Mouse (Mus musculus): ENCODE data around the gene BC048562.

BC048562 gene

DNA sequence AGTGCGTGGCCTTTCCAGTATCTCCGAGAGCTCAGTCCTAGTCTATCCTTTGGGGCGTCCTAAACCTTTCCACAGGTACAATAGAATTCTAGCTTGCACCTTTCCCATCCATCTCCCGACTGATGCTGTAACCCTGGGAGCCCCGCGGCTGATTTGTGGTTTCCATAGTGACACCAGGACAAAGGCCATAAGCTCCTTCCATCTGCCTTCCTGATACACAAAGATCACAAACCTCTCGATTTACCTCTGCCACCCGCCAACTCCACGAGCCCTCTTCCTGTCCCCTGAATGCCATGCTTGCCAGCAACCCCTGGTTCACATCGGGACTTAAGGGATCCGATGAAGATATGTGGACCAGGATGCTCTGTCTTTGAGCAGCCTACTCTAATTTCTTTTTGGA lies 43.0 kb downstream of the BC048562 start:
- DNase-seq (ENCODE audit: low spot score in 2 of 2): no peak

DNA sequence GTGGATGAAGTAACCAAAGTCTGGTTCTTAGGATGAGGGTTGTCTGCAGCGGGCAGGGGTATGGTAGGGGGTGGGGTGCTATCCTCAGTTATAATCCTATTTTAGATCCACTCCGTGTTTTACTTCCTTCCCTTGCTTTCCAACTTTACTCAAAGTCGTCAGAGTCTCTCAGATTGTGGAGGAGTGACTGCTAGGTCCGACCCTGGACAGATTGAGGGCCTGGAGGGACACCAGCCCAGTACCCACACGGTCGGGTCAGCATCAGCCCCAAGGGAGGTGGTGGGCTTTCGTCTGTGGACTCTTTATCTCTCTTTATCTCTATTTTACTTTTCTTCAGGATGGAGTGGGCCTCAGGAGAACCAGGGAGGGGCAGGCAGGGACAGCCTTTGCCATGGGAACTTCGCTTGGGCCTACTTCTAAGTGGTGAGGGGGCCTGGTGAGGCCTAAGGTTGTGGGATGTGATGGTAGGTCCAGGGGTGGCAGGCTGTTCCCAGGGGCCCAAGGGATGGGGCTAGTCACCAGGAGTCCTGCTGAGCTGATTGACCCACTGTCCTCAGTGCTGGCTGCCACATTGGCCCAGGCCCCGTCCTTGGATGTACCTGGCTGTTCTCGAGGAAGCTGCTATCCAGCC lies 43.6 kb downstream of the BC048562 start, which contains the start of gene Lamb2:
Gene Lamb2, plus strand, starts transcription at position 16 of the 631 bp plus-strand sequence.
- no peak for DNase-seq (ENCODE audit: low spot score in 2 of 2)

DNA sequence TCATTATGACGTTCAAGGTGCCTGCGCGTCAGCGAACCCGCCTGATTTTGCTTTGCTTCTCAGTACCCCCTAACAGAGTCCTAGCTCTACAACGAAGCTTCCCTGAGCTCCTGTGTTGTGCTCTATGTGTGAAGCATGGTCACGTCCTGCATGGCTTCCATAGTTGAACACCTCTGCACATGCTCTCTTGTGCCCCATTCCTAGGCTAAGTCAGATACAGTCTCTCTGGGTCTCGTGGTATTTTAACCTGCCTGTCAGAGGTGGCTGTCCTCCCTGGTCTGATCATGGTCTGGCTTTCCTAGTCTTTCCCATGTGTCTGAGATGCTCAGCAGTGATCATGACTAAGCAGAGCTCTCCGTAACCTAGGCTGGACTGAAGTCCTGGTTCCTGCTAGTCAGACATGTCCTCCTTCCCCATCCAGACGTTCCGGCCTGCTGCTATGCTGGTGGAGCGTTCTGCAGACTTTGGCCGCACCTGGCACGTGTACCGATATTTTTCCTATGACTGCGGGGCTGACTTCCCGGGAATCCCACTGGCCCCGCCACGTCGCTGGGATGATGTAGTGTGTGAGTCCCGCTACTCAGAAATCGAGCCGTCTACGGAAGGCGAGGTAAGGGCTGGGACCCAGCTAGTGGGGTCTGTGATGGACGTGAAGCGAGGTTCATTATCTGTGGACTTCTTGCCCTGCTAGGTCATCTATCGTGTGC lies 44.7 kb downstream of the BC048562 start:
- DNase-seq (ENCODE audit: low spot score in 2 of 2): no peak

DNA sequence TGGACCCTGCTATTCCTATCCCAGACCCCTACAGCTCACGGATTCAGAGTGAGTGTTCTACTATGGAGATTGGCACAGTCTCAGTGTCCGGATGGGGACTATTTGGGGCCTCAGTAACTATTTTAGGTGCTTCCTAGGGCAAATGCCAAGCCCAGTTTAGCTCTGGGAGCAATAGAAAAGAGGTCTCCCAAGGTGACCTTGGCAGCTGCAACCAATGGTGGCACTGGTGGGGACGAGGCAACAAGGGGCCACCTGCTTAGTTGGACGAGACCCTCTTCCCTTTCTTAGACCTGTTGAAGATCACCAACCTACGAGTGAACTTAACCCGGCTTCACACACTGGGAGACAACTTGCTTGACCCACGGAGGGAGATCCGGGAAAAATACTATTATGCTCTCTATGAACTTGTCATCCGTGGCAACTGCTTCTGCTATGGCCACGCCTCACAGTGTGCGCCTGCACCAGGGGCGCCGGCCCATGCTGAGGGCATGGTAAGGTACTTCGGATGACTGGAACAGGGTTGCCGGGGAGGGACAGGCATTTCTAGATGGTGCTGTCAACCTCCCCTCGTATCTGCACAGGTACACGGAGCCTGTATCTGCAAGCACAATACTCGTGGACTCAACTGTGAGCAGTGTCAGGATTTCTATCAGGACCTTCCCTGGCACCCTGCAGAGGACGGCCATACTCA lies 45.4 kb downstream of the BC048562 start:
- DNase-seq (ENCODE audit: low spot score in 2 of 2): no peak

DNA sequence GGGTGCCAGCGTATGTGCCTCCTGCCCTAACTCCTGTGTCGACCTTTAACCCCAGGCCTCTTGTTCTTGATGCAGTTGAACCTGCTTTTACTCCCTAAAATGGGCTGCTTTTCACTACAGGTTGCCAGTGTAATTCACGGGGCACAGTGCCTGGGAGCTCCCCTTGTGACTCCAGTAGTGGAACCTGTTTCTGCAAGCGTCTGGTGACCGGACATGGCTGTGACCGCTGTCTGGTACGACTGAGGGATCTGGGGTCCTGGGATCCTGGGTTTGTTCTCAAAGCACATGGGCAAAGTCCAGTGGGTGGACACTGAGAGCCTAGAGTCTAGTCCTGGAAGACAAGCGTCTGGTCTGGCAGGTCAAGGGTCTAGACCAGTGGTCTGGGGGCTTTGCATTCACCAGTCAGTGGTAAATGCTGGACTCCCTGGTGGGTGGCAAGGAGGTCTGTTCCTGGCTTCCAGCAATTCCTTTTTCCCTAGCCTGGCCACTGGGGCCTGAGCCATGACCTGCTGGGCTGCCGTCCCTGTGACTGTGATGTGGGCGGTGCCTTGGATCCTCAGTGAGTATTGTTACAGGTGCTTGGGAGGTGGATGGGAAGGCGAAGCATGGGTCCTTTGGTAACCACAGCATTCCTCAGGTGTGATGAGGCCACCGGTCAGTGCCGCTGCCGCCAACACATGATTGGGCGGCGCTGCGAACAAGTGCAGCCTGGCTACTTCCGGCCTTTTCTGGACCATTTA lies 46.9 kb downstream of the BC048562 start:
- DNase-seq (ENCODE audit: low spot score in 2 of 2): no peak

DNA sequence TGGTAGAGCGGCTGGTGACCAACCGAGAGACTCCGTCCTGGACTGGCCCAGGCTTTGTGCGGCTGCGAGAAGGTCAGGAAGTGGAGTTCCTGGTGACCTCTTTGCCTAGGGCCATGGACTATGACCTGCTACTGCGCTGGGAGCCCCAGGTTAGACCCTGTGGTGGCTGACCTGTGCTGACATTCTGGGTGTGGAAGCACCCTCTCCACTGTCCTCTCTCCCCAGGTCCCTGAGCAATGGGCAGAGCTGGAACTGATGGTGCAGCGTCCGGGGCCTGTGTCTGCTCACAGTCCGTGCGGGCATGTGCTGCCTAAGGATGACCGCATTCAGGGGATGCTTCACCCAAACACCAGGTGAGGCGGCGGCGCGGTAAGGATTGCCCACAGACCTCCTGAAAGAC lies 47.7 kb downstream of the BC048562 start:
- DNase-seq (ENCODE audit: low spot score in 2 of 2): no peak

DNA sequence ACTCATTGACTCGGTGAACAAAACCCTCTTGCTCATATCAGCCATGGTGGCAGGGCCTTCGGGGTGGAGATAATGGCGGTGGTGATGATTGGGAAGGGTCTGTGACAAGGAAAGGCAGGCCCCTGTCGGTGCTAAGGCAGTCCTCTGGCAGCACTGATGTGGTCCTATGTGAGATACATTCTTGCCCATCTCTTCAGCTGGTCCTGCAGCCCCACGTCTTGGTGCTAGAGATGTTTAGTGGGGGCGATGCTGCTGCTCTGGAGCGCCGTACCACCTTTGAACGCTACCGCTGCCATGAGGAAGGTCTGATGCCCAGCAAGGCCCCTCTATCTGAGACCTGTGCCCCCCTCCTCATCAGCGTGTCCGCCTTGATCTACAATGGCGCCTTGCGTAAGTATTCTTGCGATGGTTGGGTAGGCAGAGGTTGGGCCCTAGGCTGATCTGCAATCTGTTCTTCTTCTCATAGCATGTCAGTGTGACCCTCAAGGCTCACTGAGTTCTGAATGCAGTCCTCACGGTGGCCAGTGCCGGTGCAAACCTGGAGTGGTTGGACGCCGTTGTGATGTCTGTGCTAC lies 49.1 kb downstream of the BC048562 start:
- DNase-seq (ENCODE audit: low spot score in 2 of 2): no peak

DNA sequence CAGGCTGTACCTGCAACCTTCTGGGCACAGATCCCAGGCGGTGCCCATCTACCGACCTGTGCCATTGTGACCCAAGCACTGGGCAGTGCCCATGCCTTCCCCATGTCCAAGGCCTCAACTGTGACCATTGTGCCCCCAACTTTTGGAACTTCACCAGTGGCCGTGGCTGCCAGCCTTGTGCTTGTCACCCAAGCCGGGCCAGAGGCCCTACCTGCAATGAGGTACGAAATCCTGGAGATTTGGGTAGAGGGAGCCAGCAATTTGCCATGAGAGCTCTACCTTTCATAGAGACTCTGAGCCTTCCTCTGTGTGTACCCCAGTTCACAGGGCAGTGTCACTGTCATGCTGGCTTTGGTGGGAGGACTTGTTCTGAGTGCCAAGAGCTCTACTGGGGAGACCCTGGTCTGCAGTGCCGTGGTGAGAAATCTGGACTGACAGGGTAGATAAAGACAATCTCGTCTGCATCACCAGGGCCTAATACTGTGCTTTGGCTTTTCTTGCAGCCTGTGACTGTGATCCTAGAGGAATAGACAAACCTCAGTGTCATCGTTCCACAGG lies 50.8 kb downstream of the BC048562 start:
- no peak for DNase-seq (ENCODE audit: low spot score in 2 of 2)

DNA sequence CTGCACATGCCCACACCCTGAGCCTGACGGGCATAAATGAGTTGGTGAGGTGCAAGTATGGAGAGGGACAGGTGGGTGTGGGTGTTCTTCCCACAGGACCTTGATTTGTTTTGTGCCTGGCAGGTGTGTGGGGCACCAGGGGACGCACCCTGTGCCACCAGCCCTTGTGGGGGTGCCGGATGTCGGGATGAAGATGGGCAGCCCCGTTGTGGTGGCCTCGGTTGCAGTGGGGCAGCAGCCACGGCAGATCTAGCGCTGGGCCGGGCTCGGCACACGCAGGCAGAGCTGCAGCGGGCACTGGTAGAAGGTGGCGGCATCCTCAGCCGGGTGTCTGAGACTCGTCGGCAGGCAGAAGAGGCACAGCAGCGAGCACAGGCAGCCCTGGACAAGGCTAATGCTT lies 52.1 kb downstream of the BC048562 start:
- DNase-seq (ENCODE audit: low spot score in 2 of 2): no peak

DNA sequence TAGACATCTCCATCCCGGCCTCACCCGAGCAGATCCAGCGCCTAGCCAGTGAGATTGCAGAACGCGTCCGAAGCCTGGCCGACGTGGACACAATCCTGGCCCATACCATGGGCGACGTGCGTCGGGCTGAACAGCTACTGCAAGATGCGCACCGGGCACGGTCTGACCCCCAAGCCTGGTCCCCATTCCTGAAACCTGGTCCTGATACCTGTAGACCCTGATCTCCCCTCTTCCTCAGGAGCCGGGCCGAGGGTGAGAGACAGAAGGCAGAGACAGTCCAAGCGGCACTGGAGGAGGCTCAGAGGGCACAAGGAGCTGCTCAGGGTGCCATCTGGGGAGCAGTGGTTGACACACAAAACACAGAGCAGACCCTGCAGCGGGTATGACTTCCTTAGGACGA lies 52.9 kb downstream of the BC048562 start:
- no peak for DNase-seq (ENCODE audit: low spot score in 2 of 2)

DNA sequence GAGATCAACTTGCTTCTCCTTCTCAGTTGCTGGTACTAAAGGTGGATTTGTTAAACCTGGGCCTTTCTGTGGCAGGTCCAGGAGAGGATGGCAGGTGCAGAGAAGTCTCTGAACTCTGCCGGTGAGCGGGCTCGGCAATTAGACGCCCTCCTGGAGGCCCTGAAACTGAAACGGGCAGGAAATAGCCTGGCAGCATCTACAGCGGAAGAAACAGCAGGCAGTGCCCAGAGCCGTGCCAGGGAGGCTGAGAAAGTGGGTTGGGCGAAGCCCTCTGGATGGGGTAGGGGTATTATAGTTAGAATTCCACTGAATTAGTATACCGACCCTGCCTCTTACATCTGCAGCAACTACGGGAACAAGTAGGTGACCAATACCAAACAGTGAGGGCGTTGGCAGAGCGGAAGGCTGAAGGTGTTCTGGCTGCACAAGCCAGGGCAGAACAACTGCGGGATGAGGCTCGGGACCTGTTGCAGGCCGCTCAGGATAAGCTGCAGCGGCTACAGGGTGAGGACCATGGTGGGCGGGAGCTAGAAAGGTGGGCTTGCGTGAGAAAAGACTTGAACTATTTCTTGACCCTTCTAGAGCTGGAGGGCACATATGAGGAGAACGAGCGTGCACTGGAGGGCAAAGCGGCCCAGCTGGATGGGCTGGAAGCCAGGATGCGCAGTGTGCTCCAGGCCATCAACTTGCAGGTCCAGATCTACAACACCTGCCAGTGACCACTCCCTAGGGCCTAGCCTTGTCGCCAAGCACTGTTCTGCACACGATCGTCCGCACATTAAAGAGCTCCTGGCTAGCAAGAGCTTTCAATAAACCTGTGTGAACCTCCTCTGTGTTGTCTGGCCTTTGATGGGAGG lies 53.6 kb downstream of the BC048562 start:
- no peak for DNase-seq (ENCODE audit: low spot score in 2 of 2)

DNA sequence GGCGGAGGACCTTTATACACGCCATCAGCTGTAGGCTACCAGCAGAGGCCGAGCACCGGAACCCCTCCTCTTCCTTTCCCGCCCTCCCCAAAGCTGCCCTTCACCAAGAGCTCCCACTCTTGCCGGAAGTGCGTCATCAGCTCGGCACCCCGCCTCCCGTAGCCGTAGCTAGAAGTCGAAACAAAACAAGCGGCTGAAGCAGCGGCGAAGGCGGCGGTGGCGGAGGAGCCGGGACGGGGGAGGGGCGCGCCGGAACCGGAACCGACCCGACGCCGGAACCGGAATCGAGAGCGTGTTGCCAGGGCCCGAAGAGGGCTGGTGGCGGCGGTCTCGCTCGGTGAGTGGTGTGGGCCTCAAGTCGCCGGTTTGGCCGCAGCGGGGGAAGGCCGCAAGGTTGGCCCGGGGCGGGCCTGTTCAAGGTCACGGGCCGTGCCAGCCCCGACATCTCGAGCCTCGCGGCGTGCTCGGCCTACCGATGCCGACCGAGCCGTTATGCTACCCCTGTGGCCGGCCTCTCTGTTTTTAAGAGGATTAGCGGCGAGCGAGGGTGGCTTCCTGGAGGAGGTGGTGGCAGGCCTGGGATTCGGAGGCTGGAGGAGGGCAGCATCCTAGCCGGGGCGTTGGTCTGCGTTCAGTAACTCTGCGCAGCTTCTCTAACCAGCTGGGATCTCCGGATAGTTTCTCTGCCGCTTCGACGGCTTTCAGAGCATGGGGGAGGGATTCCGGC lies 54.4 kb downstream of the BC048562 start, which contains the start of gene Usp19:
Gene Usp19, plus strand, starts transcription at position 44 of the 727 bp plus-strand sequence.
- peak; percentile 96 to 97 for DNase-seq (ENCODE audit: low spot score in 2 of 2)

DNA sequence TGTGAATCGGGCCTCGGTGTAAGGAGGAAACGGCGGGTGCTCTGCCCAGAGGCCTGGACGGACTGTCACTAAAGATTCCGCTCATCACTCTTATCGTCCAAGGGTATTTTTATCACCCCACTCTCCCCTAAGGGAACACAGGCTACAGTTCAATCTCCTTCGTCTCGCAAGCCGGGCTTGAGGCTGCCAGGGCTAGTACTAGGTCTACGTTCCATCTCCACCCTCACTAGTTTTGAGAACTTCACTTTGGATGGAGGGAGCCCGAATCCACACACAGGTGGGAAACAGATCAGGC lies 55.0 kb downstream of the BC048562 start:
- DNase-seq (ENCODE audit: low spot score in 2 of 2): no peak

DNA sequence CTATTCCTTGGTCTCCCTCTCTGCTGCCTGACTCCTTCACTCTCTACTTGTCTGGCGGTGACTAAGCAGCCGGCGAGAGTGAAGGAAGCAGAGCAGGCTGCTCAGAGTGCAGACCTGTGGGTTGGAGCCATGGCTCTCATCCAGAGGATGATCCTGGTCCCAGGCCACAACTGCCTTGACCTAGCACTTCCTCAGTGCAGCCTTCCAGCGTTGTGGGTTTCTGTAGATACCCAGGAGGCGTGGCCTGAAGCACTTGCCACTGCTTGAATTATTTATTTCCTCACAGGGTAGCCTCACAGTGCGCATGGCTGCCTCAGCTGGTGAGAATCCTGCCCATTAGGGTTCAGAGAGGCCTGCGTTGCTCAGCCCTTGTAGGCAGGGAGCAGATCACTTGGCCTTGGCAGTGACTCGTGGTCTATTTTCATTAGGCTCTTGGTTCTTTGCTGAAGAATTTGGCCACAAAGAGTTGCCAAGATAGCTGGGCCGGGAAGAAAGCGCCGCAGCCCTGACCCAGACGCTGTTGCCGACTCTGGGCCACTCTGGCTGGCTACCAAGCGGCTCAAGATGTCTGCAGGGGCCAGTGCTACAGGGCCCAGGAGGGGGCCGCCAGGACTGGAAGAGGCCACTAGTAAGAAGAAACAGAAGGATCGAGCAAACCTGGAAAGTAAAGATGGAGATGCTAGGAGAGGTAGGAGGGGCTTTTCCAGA lies 55.9 kb downstream of the BC048562 start:
- DNase-seq (ENCODE audit: low spot score in 2 of 2): peak in 1 of 2 experiments; percentile 37

DNA sequence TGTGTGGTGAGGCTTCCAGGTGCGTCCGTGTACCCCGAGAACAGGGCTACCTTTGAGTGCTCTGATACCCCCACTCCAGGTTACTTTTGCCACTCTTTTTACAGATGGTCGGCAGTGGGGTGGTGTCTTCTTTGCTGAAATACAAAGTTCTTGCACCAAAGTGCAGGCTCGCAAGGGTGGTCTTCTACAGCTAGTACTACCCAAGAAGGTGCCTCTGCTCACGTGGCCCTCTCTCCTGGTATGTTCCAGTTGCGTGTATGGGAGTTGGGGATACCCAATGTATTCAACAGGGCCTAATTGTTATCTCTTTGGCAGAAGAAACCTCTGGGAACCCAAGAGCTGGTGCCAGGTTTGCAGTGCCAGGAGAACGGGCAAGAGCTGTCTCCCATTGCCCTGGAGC lies 57.0 kb downstream of the BC048562 start:
- no peak for DNase-seq (ENCODE audit: low spot score in 2 of 2)

DNA sequence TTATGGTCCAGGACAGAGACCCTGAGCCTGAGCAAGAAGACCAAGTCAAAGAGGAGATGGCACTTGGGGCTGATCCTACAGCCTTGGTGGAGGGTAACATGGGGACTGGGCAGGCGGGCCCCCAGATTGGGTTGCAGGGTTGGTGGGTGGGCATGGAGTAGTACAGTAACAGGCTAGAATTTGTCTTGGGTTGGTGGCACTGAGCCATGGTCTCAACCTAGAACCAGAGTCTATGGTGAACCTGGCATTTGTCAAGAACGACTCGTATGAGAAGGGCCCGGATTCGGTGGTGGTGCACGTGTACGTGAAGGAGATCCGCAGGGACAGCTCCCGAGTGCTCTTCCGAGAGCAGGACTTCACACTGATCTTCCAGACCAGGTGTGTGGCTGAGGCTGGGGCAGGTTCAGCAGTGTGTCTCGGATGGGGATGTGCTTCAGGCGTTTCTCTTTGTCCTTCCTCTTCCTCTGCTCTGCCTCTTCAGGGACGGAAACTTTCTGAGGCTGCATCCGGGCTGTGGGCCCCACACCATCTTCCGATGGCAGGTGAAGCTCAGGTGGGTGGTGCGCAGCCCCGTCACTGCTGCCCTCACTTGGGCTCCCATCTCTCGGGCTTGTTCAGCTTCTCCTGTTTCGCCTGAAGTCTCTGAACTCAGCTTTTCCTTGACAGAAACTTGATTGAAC lies 58.0 kb downstream of the BC048562 start:
- no peak for DNase-seq (ENCODE audit: low spot score in 2 of 2)

DNA sequence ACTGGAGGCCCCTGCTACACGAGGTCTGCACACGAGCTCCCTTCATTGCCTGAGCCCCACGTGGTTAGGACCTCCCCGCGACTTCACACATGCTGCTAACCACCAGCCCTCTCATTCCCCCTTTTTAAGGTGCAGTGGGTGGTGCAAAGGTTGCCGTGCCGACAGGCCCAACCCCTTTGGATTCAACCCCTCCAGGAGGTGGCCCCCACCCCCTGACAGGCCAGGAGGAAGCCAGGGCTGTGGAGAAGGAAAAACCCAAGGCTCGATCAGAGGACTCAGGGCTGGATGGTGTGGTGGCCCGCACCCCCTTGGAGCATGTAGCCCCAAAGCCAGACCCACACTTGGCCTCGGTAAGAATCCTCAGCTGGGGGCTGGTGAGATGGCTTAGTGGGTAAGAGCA lies 58.6 kb downstream of the BC048562 start:
- no peak for DNase-seq (ENCODE audit: low spot score in 2 of 2)
